In the genomic region with DNA sequence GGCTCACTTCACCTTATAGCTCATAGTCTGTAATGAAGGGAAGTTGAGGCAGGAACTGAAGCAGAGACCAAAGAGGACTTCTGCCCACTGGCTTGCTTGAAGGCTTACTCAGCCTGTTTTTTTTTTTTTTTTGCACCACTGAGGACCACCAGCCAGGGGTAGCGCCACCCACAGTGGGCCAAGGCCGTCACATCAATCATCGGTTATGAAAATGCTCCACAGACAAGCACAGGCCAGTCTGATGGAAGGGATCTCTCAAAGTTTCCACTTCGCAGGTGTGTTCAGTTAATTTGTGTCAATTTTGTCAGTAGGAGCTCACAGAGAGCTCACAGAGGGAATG, we compare ENCODE assay signal across 8 mouse cellular contexts. TPM values are rescaled to one million over a fixed set of nuclear protein-coding genes. Genes with fewer than 3 reads are reported as not detected.
DNase-seq lines count a peak whose midpoint lies in the region; ATAC-seq and TF ChIP-seq lines count a peak whose summit lies in the region.

No protein-coding gene starts in this region.

- 0 out of 2 replicates have a peak overlapping the region, but pooled peaks have one; percentile 40 for H3K9ac ChIP-seq in limb, embryonic 14.5 days (ENCODE audit: low read depth, low read length, severe bottlenecking)
- H3K9ac ChIP-seq in stomach, postnatal 0 days (ENCODE audit: low read length): peak overlapping the region; percentile 36; the same call in 1 of the 2 replicates

- no peaks in the 10 kb centered on the region for H3K27me3 ChIP-seq in erythroblast, embryonic 14.5 days (ENCODE audit: control insufficient read depth)
- no peaks in the 10 kb centered on the region for H3K27me3 ChIP-seq in testis, adult 2 months (ENCODE audit: control insufficient read depth, insufficient read depth, low read length)
- no peaks in the 10 kb centered on the region for H3K27me3 ChIP-seq in limb, embryonic 14.5 days (ENCODE audit: control insufficient read depth, insufficient read depth, low read length)
- no peaks in the 10 kb centered on the region for H3K27me3 ChIP-seq in stomach, postnatal 0 days (ENCODE audit: control insufficient read depth, insufficient read depth, low read length)

- peak overlapping the region; percentile 80 for H3K4me3 ChIP-seq in erythroblast, embryonic 14.5 days (replicated peaks)
- H3K4me3 ChIP-seq in testis, adult 2 months (ENCODE audit: control insufficient read depth, low read depth, low read length): peak overlapping the region; percentile 89
- peak overlapping the region; percentile 60 for H3K4me3 ChIP-seq in limb, embryonic 14.5 days (replicated peaks; ENCODE audit: low read length)
- H3K4me3 ChIP-seq in stomach, postnatal 0 days (ENCODE audit: low read depth, low read length): peak overlapping the region; percentile 60; the same call in 1 of the 2 replicates

- TF ChIP-seq POLR2A in testis, adult 2 months (IDR thresholded peaks at IDR 0.05; ENCODE audit: control insufficient read depth, low read depth, low read length): no peak
- TF ChIP-seq POLR2A in limb, embryonic 14.5 days (IDR thresholded peaks at IDR 0.05; ENCODE audit: borderline replicate concordance, extremely low read depth, insufficient read depth, insufficient read length): no peak

- no peak for TF ChIP-seq EP300 in stomach, postnatal 0 days (optimal IDR thresholded peaks at IDR 0.05)

- H3K27ac ChIP-seq in testis, adult 2 months (ENCODE audit: control insufficient read depth, insufficient read depth, low read depth, low read length): 0 out of 2 replicates have a peak overlapping the region, but pooled peaks have one; percentile 26
- H3K27ac ChIP-seq in limb, embryonic 14.5 days (replicated peaks; ENCODE audit: low read depth, low read length): peak overlapping the region; percentile 59
- peak overlapping the region; percentile 74 for H3K27ac ChIP-seq in stomach, postnatal 0 days (replicated peaks)

- H3K4me1 ChIP-seq in erythroblast, embryonic 14.5 days (ENCODE audit: control insufficient read depth): peaks cover 24% of the 10 kb centered on the region
- H3K4me1 ChIP-seq in testis, adult 2 months (ENCODE audit: control insufficient read depth, insufficient read depth, low read length): peaks cover 9% of the 10 kb centered on the region
- peaks cover 5% of the 10 kb centered on the region for H3K4me1 ChIP-seq in limb, embryonic 14.5 days (ENCODE audit: control insufficient read depth, insufficient read depth, low read length)
- peaks cover 6% of the 10 kb centered on the region; the same call in 1 of the 2 replicates for H3K4me1 ChIP-seq in stomach, postnatal 0 days (replicated peaks; ENCODE audit: control insufficient read depth, insufficient read depth)

- H3K9me3 ChIP-seq in erythroblast, embryonic 14.5 days (ENCODE audit: control insufficient read depth, low read length): no peaks in the 10 kb centered on the region
- no peaks in the 10 kb centered on the region for H3K9me3 ChIP-seq in limb, embryonic 14.5 days (ENCODE audit: control insufficient read depth, low read length)
- no peaks in the 10 kb centered on the region for H3K9me3 ChIP-seq in stomach, postnatal 0 days (ENCODE audit: control insufficient read depth, low read length)

- DNase-seq in testis, postnatal 10 days (ENCODE audit: low spot score): no peak
- no peak for DNase-seq in limb, embryonic 14.5 days (ENCODE audit: low spot score)
- no peak for DNase-seq in stomach, postnatal 0 days (ENCODE audit: low spot score)
- DNase-seq in ovary, postnatal 14 days (ENCODE audit: low spot score): no peak
- DNase-seq in T-cell, adult 2 months (ENCODE audit: low spot score): no peak

- TF ChIP-seq CTCF in testis, adult 2 months (IDR thresholded peaks at IDR 0.05; ENCODE audit: control insufficient read depth, insufficient read depth, insufficient replicate concordance, low read depth, low read length): no peak
- no peak for TF ChIP-seq CTCF in stomach, postnatal 0 days (IDR thresholded peaks at IDR 0.05; ENCODE audit: low read depth)

- H3K4me2 ChIP-seq in limb, embryonic 14.5 days (replicated peaks; ENCODE audit: low read depth, low read length, severe bottlenecking): peak overlapping the region; percentile 63
- H3K4me2 ChIP-seq in stomach, postnatal 0 days (replicated peaks; ENCODE audit: low read depth): peak overlapping the region; percentile 52

- H3K36me3 ChIP-seq in erythroblast, embryonic 14.5 days (ENCODE audit: control insufficient read depth): peaks cover 10% of the 10 kb centered on the region
- H3K36me3 ChIP-seq in testis, adult 2 months (ENCODE audit: control insufficient read depth, insufficient read depth, low read length): no peaks in the 10 kb centered on the region; the same call in 1 of the 2 replicates
- H3K36me3 ChIP-seq in limb, embryonic 14.5 days (ENCODE audit: control insufficient read depth, insufficient read depth, low read length): peaks cover 7% of the 10 kb centered on the region
- H3K36me3 ChIP-seq in stomach, postnatal 0 days (ENCODE audit: control insufficient read depth, insufficient read depth, low read length): no peaks in the 10 kb centered on the region

- no peak for ATAC-seq in erythroblast, adult 5-6 weeks (replicated peaks; ENCODE audit: low FRiP score, poor library complexity, severe bottlenecking)
- no peak; the same call in 1 of the 2 replicates for ATAC-seq in limb, embryonic 14.5 days (ENCODE audit: low FRiP score, low read depth)
- no peak for ATAC-seq in stomach, postnatal 0 days (ENCODE audit: low FRiP score, low TSS enrichment)

- 80% methylated on average over 4 of the region's 4 CpGs for WGBS in limb, embryonic 14.5 days
- 69% methylated on average over 4 of the region's 4 CpGs for WGBS in stomach, postnatal 0 days

RNA-seq across cellular contexts. Expression of a gene that starts 0.3 kb away (rescaled TPM):
- polyA plus RNA-seq in erythroblast, embryonic 14.5 days (2012): 0.02 and 0.12 TPM in 2 replicates
- total RNA-seq in erythroblast, adult 5-6 weeks (2015; ENCODE audit: low replicate concordance): 2.1 and 6.7 TPM in 2 replicates
- total RNA-seq in erythroblast, adult 5-6 weeks (2017; ENCODE audit: low replicate concordance): 0.84 and 5.2 TPM in 2 replicates
- 42.3 and 42.9 TPM in 2 replicates for polyA plus RNA-seq in testis, adult 2 months (2012; rRNA removed)
- polyA plus RNA-seq in limb, embryonic 14.5 days (2012; rRNA removed): 82.8 and 98.4 TPM in 2 replicates
- 42.8 and 52.7 TPM in 2 replicates for polyA plus RNA-seq in limb, embryonic 14.5 days (2014; fragmentation: Nextera tagmentation; extraction: Ambion mirVana)
- 23.9 and 27.1 TPM in 2 replicates for polyA plus RNA-seq in stomach, postnatal 0 days (2015; fragmentation: Nextera tagmentation; extraction: Ambion mirVana)

RNA-seq across cellular contexts. Expression of a gene that starts 0.6 kb away (rescaled TPM):
- 0.11 and 0.16 TPM in 2 replicates for polyA plus RNA-seq in erythroblast, embryonic 14.5 days (2012)
- total RNA-seq in erythroblast, adult 5-6 weeks (2015; ENCODE audit: low replicate concordance): 0.77 TPM in 1 of 2 replicates, not detected in the other
- 0.98 and 1.3 TPM in 2 replicates for total RNA-seq in erythroblast, adult 5-6 weeks (2017; ENCODE audit: low replicate concordance)
- polyA plus RNA-seq in testis, adult 2 months (2012; rRNA removed): 11.4 and 12.1 TPM in 2 replicates
- 14.0 and 16.9 TPM in 2 replicates for polyA plus RNA-seq in limb, embryonic 14.5 days (2012; rRNA removed)
- 5.4 and 5.5 TPM in 2 replicates for polyA plus RNA-seq in limb, embryonic 14.5 days (2014; fragmentation: Nextera tagmentation; extraction: Ambion mirVana)
- polyA plus RNA-seq in stomach, postnatal 0 days (2015; fragmentation: Nextera tagmentation; extraction: Ambion mirVana): 8.5 and 9.2 TPM in 2 replicates

RNA-seq across cellular contexts. Expression of a gene that starts 38.9 kb away (rescaled TPM):
- not detected in 2 replicates for polyA plus RNA-seq in erythroblast, embryonic 14.5 days (2012)
- total RNA-seq in erythroblast, adult 5-6 weeks (2015; ENCODE audit: low replicate concordance): not detected in 2 replicates
- total RNA-seq in erythroblast, adult 5-6 weeks (2017; ENCODE audit: low replicate concordance): not detected in 2 replicates
- 0.11 and 0.18 TPM in 2 replicates for polyA plus RNA-seq in testis, adult 2 months (2012; rRNA removed)
- polyA plus RNA-seq in limb, embryonic 14.5 days (2012; rRNA removed): 2.1 and 3.0 TPM in 2 replicates
- 1.5 and 1.9 TPM in 2 replicates for polyA plus RNA-seq in limb, embryonic 14.5 days (2014; fragmentation: Nextera tagmentation; extraction: Ambion mirVana)
- 0.55 and 0.63 TPM in 2 replicates for polyA plus RNA-seq in stomach, postnatal 0 days (2015; fragmentation: Nextera tagmentation; extraction: Ambion mirVana)

RNA-seq across cellular contexts. Expression of a gene that starts 43.4 kb away (rescaled TPM):
- polyA plus RNA-seq in erythroblast, embryonic 14.5 days (2012): not detected in 2 replicates
- total RNA-seq in erythroblast, adult 5-6 weeks (2015; ENCODE audit: low replicate concordance): not detected in 2 replicates
- total RNA-seq in erythroblast, adult 5-6 weeks (2017; ENCODE audit: low replicate concordance): not detected in 2 replicates
- 224 and 242 TPM in 2 replicates for polyA plus RNA-seq in testis, adult 2 months (2012; rRNA removed)
- polyA plus RNA-seq in limb, embryonic 14.5 days (2012; rRNA removed): not detected in 2 replicates
- polyA plus RNA-seq in limb, embryonic 14.5 days (2014; fragmentation: Nextera tagmentation; extraction: Ambion mirVana): not detected in 2 replicates
- 0.07 TPM in 1 of 2 replicates, not detected in the other for polyA plus RNA-seq in stomach, postnatal 0 days (2015; fragmentation: Nextera tagmentation; extraction: Ambion mirVana)

RNA-seq across cellular contexts. Expression of a gene that starts 56.4 kb away (rescaled TPM):
- polyA plus RNA-seq in erythroblast, embryonic 14.5 days (2012): not detected in 2 replicates
- total RNA-seq in erythroblast, adult 5-6 weeks (2015; ENCODE audit: low replicate concordance): not detected in 2 replicates
- total RNA-seq in erythroblast, adult 5-6 weeks (2017; ENCODE audit: low replicate concordance): not detected in 2 replicates
- not detected in 2 replicates for polyA plus RNA-seq in testis, adult 2 months (2012; rRNA removed)
- not detected in 2 replicates for polyA plus RNA-seq in limb, embryonic 14.5 days (2012; rRNA removed)
- polyA plus RNA-seq in limb, embryonic 14.5 days (2014; fragmentation: Nextera tagmentation; extraction: Ambion mirVana): not detected in 2 replicates
- not detected in 2 replicates for polyA plus RNA-seq in stomach, postnatal 0 days (2015; fragmentation: Nextera tagmentation; extraction: Ambion mirVana)

Comparison
In these comparisons a context has a peak if more than half of its experiments do, and no peak if none do; other contexts are left out.
1. RNA of a gene that starts 0.3 kb away (polyA plus RNA-seq): 42.8 to 98.4 TPM in limb, embryonic 14.5 days, 42.3 to 42.9 TPM in testis, adult 2 months and 23.9 to 27.1 TPM in stomach, postnatal 0 days; 0.02 to 0.12 TPM in erythroblast, embryonic 14.5 days; every median in the first group is over 10 times any median in the second.
2. Peak in every context shown above with its lines, with median percentiles within 50 percentile points of each other: H3K4me3 ChIP-seq and H3K27ac ChIP-seq.